Mouse (Mus musculus): Measurements from ENCODE around the gene Tmcc1.
A peak's percentile ranks its signal among the peaks of the same experiment; 100 is the strongest.
"Not testable (repeated sequence)": the region's sequence is repeated elsewhere in the genome, so short reads cannot be mapped to it uniquely, and the experiment has no call there.

The Tmcc1 gene

GRCm38 (mm10) chr6:116193394-116194393 is at the start of gene Tmcc1:
Gene Tmcc1 (minus strand): TSS chr6:116193486.
- peak; percentile 99 to 100 for DNase-seq

- no peak for DNase-seq
Observed at GRCm38 (mm10) chr6:116240371-116240770, 47.1 kb upstream of the Tmcc1 start.

GRCm38 (mm10) chr6:116238083-116238482 is 44.8 kb upstream of the Tmcc1 start:
- DNase-seq: no peak

- peak in 1 of 2 experiments; percentile 13 for DNase-seq
Observed at GRCm38 (mm10) chr6:116235336-116235735, 42.0 kb upstream of the Tmcc1 start.

GRCm38 (mm10) chr6:116234821-116235220 is 41.5 kb upstream of the Tmcc1 start:
- DNase-seq: not testable (repeated sequence)

GRCm38 (mm10) chr6:116228785-116229525 is 35.7 kb upstream of the Tmcc1 start:
- peak; percentile 65 to 68 for DNase-seq

GRCm38 (mm10) chr6:116227767-116228166 is 34.5 kb upstream of the Tmcc1 start:
- no peak for DNase-seq

- DNase-seq: peak; percentile 94 to 95
Observed at GRCm38 (mm10) chr6:116207729-116208534, 14.6 kb upstream of the Tmcc1 start, which contains the start of gene Washc2. Gene Washc2 (plus strand): TSS chr6:116208038.

GRCm38 (mm10) chr6:116199682-116200081 is 6.4 kb upstream of the Tmcc1 start:
- DNase-seq: no peak

GRCm38 (mm10) chr6:116198173-116198572 is 4.9 kb upstream of the Tmcc1 start:
- no peak for DNase-seq

GRCm38 (mm10) chr6:116195811-116196210 is 2.5 kb upstream of the Tmcc1 start:
- DNase-seq: no peak

GRCm38 (mm10) chr6:116192809-116193311 is 426 bp downstream of the Tmcc1 start:
- no peak for DNase-seq

- DNase-seq: no peak
Observed at GRCm38 (mm10) chr6:116189417-116189816, 3.9 kb downstream of the Tmcc1 start.

- DNase-seq: no peak
Observed at GRCm38 (mm10) chr6:116186485-116186884, 6.8 kb downstream of the Tmcc1 start.

GRCm38 (mm10) chr6:116183509-116183908 is 9.8 kb downstream of the Tmcc1 start:
- no peak for DNase-seq

- no peak for DNase-seq
Observed at GRCm38 (mm10) chr6:116180731-116181130, 12.6 kb downstream of the Tmcc1 start.

GRCm38 (mm10) chr6:116178376-116178775 is 14.9 kb downstream of the Tmcc1 start:
- DNase-seq: no peak

- DNase-seq: peak; percentile 32 to 47
Observed at GRCm38 (mm10) chr6:116173511-116174099, 19.7 kb downstream of the Tmcc1 start.

GRCm38 (mm10) chr6:116166383-116166782 is 26.9 kb downstream of the Tmcc1 start:
- DNase-seq: no peak

GRCm38 (mm10) chr6:116154854-116155624 is 38.2 kb downstream of the Tmcc1 start:
- no peak for DNase-seq

GRCm38 (mm10) chr6:116147386-116147785 is 45.9 kb downstream of the Tmcc1 start:
- DNase-seq: no peak

Data from cerebellum, postnatal 36 days (tissue).